Comparison of ENCODE assay signal across 20 mouse cellular contexts in the genomic region with DNA sequence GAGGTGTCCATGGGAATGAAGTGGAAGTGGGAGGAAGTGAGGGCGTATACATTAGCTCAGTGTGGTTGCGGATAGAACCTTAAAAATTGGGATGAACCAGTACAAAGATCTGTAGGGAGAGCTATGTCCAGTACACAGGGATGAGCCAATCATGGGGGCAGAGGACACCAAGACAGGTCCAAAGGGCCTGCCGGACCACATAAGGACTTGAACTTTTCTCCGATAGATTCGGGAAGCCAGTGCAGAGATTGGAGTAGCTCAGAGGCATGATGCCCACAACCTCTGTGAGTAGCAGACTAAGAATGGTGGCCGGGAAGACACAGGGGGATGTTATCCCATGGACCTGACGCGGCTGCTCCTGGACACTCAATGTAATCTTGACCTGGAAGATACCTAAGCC. TPM values are rescaled to one million over a fixed set of nuclear protein-coding genes. Genes with fewer than 3 reads are reported as not detected.
DNase-seq lines count a peak whose midpoint lies in the region; ATAC-seq and TF ChIP-seq lines count a peak whose summit lies in the region.
"Had no signal": no experiment of that assay in that cellular context is flagged by ENCODE, and none has a peak within 500 bp of the region (broad histone marks: within the 10 kb centered on the region; RNA-seq: fewer than 3 reads in every experiment).

No protein-coding gene starts in this region.

- TF ChIP-seq EP300 in heart, adult 2 months (IDR thresholded peaks at IDR 0.05; ENCODE audit: insufficient read depth, low read depth, low read length), result no peak

- H3K4me1 ChIP-seq in forebrain, embryonic 10.5 days, result peaks cover 53% of the 10 kb centered on the region
- H3K4me1 ChIP-seq in forebrain, embryonic 15.5 days, result peaks cover 27% of the 10 kb centered on the region
- H3K4me1 ChIP-seq in heart, embryonic 11.5 days (ENCODE audit: control insufficient read depth, insufficient read depth, low read length), result peaks cover 16% of the 10 kb centered on the region
- peaks cover 3% of the 10 kb centered on the region; the same call in 1 of the 2 replicates for H3K4me1 ChIP-seq in heart, adult 2 months (ENCODE audit: control insufficient read depth, insufficient read depth, low read length)
- H3K4me1 ChIP-seq in midbrain, embryonic 11.5 days (ENCODE audit: control insufficient read depth, insufficient read depth, low read length), result peaks cover 29% of the 10 kb centered on the region
- peaks cover 38% of the 10 kb centered on the region for H3K4me1 ChIP-seq in midbrain, embryonic 14.5 days (ENCODE audit: control insufficient read depth, insufficient read depth, low read length)

- TF ChIP-seq POLR2A in heart, adult 2 months (IDR thresholded peaks at IDR 0.05; ENCODE audit: insufficient read depth, low read depth, low read length), result no peak

- no peak for TF ChIP-seq CTCF in heart, adult 2 months (IDR thresholded peaks at IDR 0.05)

- peak overlapping the region; percentile 84 for H3K27ac ChIP-seq in forebrain, embryonic 10.5 days
- H3K27ac ChIP-seq in forebrain, embryonic 15.5 days (replicated peaks), result no peak overlapping the region
- no peak overlapping the region for H3K27ac ChIP-seq in heart, embryonic 11.5 days (ENCODE audit: low read depth, low read length)
- H3K27ac ChIP-seq in heart, adult 2 months, result no peak overlapping the region
- H3K27ac ChIP-seq in midbrain, embryonic 11.5 days (ENCODE audit: low read depth, low read length), result no peak overlapping the region
- no peak overlapping the region for H3K27ac ChIP-seq in midbrain, embryonic 14.5 days (replicated peaks; ENCODE audit: low read depth, low read length)
- H3K27ac ChIP-seq: embryonic facial prominence, embryonic 15.5 days had no signal

- H3K9ac ChIP-seq in forebrain, embryonic 15.5 days (replicated peaks), result no peak overlapping the region
- H3K9ac ChIP-seq in heart, embryonic 11.5 days (ENCODE audit: low read depth, low read length), result no peak overlapping the region
- no peak overlapping the region for H3K9ac ChIP-seq in heart, adult 2 months (ENCODE audit: low read depth, low read length)
- no peak overlapping the region for H3K9ac ChIP-seq in midbrain, embryonic 11.5 days (ENCODE audit: low read length)
- H3K9ac ChIP-seq in midbrain, embryonic 14.5 days (replicated peaks; ENCODE audit: low read length), result no peak overlapping the region
- H3K9ac ChIP-seq: embryonic facial prominence, embryonic 15.5 days; hindbrain, embryonic 13.5 days; intestine, embryonic 15.5 days had no signal

- peaks cover 73% of the 10 kb centered on the region for H3K27me3 ChIP-seq in forebrain, embryonic 10.5 days (ENCODE audit: poor library complexity, severe bottlenecking)
- H3K27me3 ChIP-seq in forebrain, embryonic 15.5 days, result peaks cover 10% of the 10 kb centered on the region; the same call in 1 of the 2 replicates
- peaks cover 40% of the 10 kb centered on the region for H3K27me3 ChIP-seq in heart, embryonic 11.5 days (ENCODE audit: control insufficient read depth, insufficient read depth, low read length)
- H3K27me3 ChIP-seq in heart, adult 2 months (ENCODE audit: control insufficient read depth, insufficient read depth, low read length), result peaks cover 1% of the 10 kb centered on the region; the same call in 1 of the 2 replicates
- H3K27me3 ChIP-seq in midbrain, embryonic 11.5 days (ENCODE audit: control insufficient read depth, insufficient read depth, low read length), result peaks cover 21% of the 10 kb centered on the region
- peaks cover 18% of the 10 kb centered on the region; the same call in 1 of the 2 replicates for H3K27me3 ChIP-seq in midbrain, embryonic 14.5 days (ENCODE audit: control insufficient read depth, insufficient read depth, low read length)
- H3K27me3 ChIP-seq: intestine, embryonic 15.5 days had no signal

- H3K36me3 ChIP-seq in forebrain, embryonic 10.5 days (replicated peaks), result no peaks in the 10 kb centered on the region
- no peaks in the 10 kb centered on the region for H3K36me3 ChIP-seq in forebrain, embryonic 15.5 days
- no peaks in the 10 kb centered on the region for H3K36me3 ChIP-seq in heart, embryonic 11.5 days (ENCODE audit: control insufficient read depth, insufficient read depth, low read length)
- H3K36me3 ChIP-seq in heart, adult 2 months (ENCODE audit: control insufficient read depth, insufficient read depth, low read length), result no peaks in the 10 kb centered on the region
- H3K36me3 ChIP-seq in midbrain, embryonic 11.5 days (ENCODE audit: control insufficient read depth, insufficient read depth, low read length), result no peaks in the 10 kb centered on the region
- H3K36me3 ChIP-seq in midbrain, embryonic 14.5 days (ENCODE audit: control insufficient read depth, insufficient read depth, low read length), result no peaks in the 10 kb centered on the region
- H3K36me3 ChIP-seq: embryonic facial prominence, embryonic 15.5 days; G1E; hindbrain, embryonic 13.5 days; intestine, embryonic 15.5 days had no signal

- H3K4me3 ChIP-seq in forebrain, embryonic 10.5 days, result peak overlapping the region; percentile 34; the same call in 1 of the 2 replicates
- H3K4me3 ChIP-seq in forebrain, embryonic 15.5 days, result no peak overlapping the region
- no peak overlapping the region for H3K4me3 ChIP-seq in heart, embryonic 11.5 days (ENCODE audit: low read depth, low read length)
- no peak overlapping the region for H3K4me3 ChIP-seq in heart, adult 2 months
- no peak overlapping the region for H3K4me3 ChIP-seq in midbrain, embryonic 11.5 days (ENCODE audit: low read depth, low read length)
- H3K4me3 ChIP-seq in midbrain, embryonic 14.5 days (replicated peaks; ENCODE audit: low read depth, low read length), result no peak overlapping the region
- H3K4me3 ChIP-seq: embryonic facial prominence, embryonic 15.5 days; erythroblast, embryonic 14.5 days; hindbrain, embryonic 13.5 days; intestine, embryonic 15.5 days had no signal

- no peak overlapping the region for H3K4me2 ChIP-seq in forebrain, embryonic 15.5 days (replicated peaks)
- peak overlapping the region; percentile 55; the same call in 1 of the 2 replicates for H3K4me2 ChIP-seq in heart, embryonic 11.5 days
- H3K4me2 ChIP-seq in midbrain, embryonic 11.5 days, result no peak overlapping the region
- H3K4me2 ChIP-seq in midbrain, embryonic 14.5 days (ENCODE audit: low read length), result no peak overlapping the region
- H3K4me2 ChIP-seq: intestine, embryonic 15.5 days had no signal

- H3K79me2 ChIP-seq in heart, adult 2 months (replicated peaks; ENCODE audit: control insufficient read depth, insufficient read depth, low read length), result no peaks in the 10 kb centered on the region

- peaks cover 21% of the 10 kb centered on the region; the same call in 1 of the 2 replicates for H3K9me3 ChIP-seq in forebrain, embryonic 10.5 days
- H3K9me3 ChIP-seq in forebrain, embryonic 15.5 days, result peaks cover 2% of the 10 kb centered on the region; the same call in 1 of the 2 replicates
- no peaks in the 10 kb centered on the region; the same call in 1 of the 2 replicates for H3K9me3 ChIP-seq in heart, embryonic 11.5 days (replicated peaks; ENCODE audit: control insufficient read depth, low read length)
- H3K9me3 ChIP-seq in midbrain, embryonic 11.5 days (ENCODE audit: control insufficient read depth, low read length), result peaks cover 5% of the 10 kb centered on the region
- no peaks in the 10 kb centered on the region for H3K9me3 ChIP-seq in midbrain, embryonic 14.5 days (ENCODE audit: control insufficient read depth, low read length)
- H3K9me3 ChIP-seq: embryonic facial prominence, embryonic 15.5 days; G1E; intestine, embryonic 15.5 days had no signal

- intact Hi-C loops in heart, adult 2 months (cut with DNase I), result no loop called here

- WGBS in forebrain, embryonic 10.5 days, result 87% methylated on average over 8 of the region's 8 CpGs
- 93% methylated on average over 8 of the region's 8 CpGs for WGBS in forebrain, embryonic 15.5 days
- 77% methylated on average over 8 of the region's 8 CpGs for WGBS in heart, embryonic 11.5 days (ENCODE audit: insufficient replicate concordance)
- WGBS in heart, adult 2 months, result 93% methylated on average over 8 of the region's 8 CpGs
- WGBS in midbrain, embryonic 11.5 days, result 84% methylated on average over 8 of the region's 8 CpGs
- 89% methylated on average over 8 of the region's 8 CpGs for WGBS in midbrain, embryonic 14.5 days

- no peak for ATAC-seq in forebrain, embryonic 15.5 days (replicated peaks)
- ATAC-seq in heart, embryonic 11.5 days (replicated peaks; ENCODE audit: insufficient number of reproducible peaks, low FRiP score, low TSS enrichment), result no peak
- no peak for ATAC-seq in midbrain, embryonic 11.5 days (ENCODE audit: low FRiP score)
- no peak for ATAC-seq in midbrain, embryonic 14.5 days (ENCODE audit: low FRiP score, low TSS enrichment)
- ATAC-seq: CD4-positive, CD25-positive, alpha-beta regulatory T cell, adult 4 months had no signal

- no peak for DNase-seq in forebrain, embryonic 10.5 days (ENCODE audit: extremely low spot score, low spot score)
- DNase-seq in heart, adult 2 months, result no peak
- peak; percentile 88 for DNase-seq in midbrain, embryonic 11.5 days (ENCODE audit: low spot score, missing footprints)
- DNase-seq in midbrain, embryonic 14.5 days, result no peak
- DNase-seq in ovary, adult 18-20 months (ENCODE audit: low spot score), result no peak
- DNase-seq: adrenal gland, adult 8-10 months; adrenal gland, postnatal 36 days; B cell, adult 2 months; cerebellum, adult 2 months; gastrocnemius, postnatal 14 days; heart, postnatal 10 days; heart, postnatal 4 days had no signal

RNA-seq across cellular contexts. Expression of a gene that starts 12.0 kb away (rescaled TPM):
- 43.4 and 45.6 TPM in 2 replicates for polyA plus RNA-seq in forebrain, embryonic 10.5 days (2016; fragmentation: Nextera tagmentation; extraction: Ambion mirVana)
- polyA plus RNA-seq in forebrain, embryonic 15.5 days (2015; fragmentation: Nextera tagmentation; extraction: Ambion mirVana), result 39.9 and 40.9 TPM in 2 replicates
- 9.3 and 11.4 TPM in 2 replicates for polyA plus RNA-seq in heart, embryonic 11.5 days (2014; fragmentation: Nextera tagmentation; extraction: Ambion mirVana)
- 10 to 100 TPM; 16.5 to 16.8 TPM for total RNA-seq in heart, adult 2 months (2021)
- polyA plus RNA-seq in heart, adult 2 months (2012; rRNA removed), result 15.7 and 16.6 TPM in 2 replicates
- polyA plus RNA-seq in midbrain, embryonic 11.5 days (2014; fragmentation: Nextera tagmentation; extraction: Ambion mirVana), result 38.2 and 38.9 TPM in 2 replicates
- polyA plus RNA-seq in midbrain, embryonic 14.5 days (2014; fragmentation: Nextera tagmentation; extraction: Ambion mirVana), result 36.4 and 43.8 TPM in 2 replicates
